Mouse (Mus musculus) cerebellum, postnatal 25 days (tissue): ENCODE data around the gene 2900092C05Rik.

Source experiments
- DNase-seq, 2 experiments: peaks; one replicate each; pipeline ENCODE4 v3.0.0; 2021; ENCODE audit warnings: mixed read lengths in 2 of 2

The 2900092C05Rik gene

GRCm38 (mm10) chr7:12512217-12512616 is at the start of gene 2900092C05Rik:
2900092C05Rik (plus strand) TSS chr7:12512517.
- no peak for DNase-seq

- DNase-seq, result peak; percentile 88 to 91
Measured at GRCm38 (mm10) chr7:12478158-12479008, 33.9 kb upstream of the 2900092C05Rik start, which contains the start of gene Zfp606. Zfp606 (plus strand) TSS chr7:12478293.

- no peak for DNase-seq
Measured at GRCm38 (mm10) chr7:12479009-12479346, 33.3 kb upstream of the 2900092C05Rik start.

GRCm38 (mm10) chr7:12479525-12479924 is 32.8 kb upstream of the 2900092C05Rik start:
- DNase-seq, result no peak

GRCm38 (mm10) chr7:12483771-12484170 is 28.5 kb upstream of the 2900092C05Rik start:
- no peak for DNase-seq

- no peak for DNase-seq
Measured at GRCm38 (mm10) chr7:12485956-12486355, 26.4 kb upstream of the 2900092C05Rik start.

- no peak for DNase-seq
Measured at GRCm38 (mm10) chr7:12486691-12487090, 25.6 kb upstream of the 2900092C05Rik start.

- no peak for DNase-seq
Measured at GRCm38 (mm10) chr7:12510913-12511312, 1.4 kb upstream of the 2900092C05Rik start.
